Mouse (Mus musculus) embryonic facial prominence, embryonic 11.5 days (tissue): ENCODE measurements around the gene Fbxw2. TPM values are rescaled to one million over a fixed set of nuclear protein-coding genes. Genes with fewer than 3 reads are reported as not detected.
A peak's percentile ranks its signal among the peaks of the same experiment; 100 is the strongest.
"Not testable (repeated sequence)": the region's sequence is repeated elsewhere in the genome, so short reads cannot be mapped to it uniquely, and the experiment has no call there.

Experiments
- ATAC-seq: fragments of 200-750 bp; cut with Nextera tagmentation; replicated peaks from 2 replicates; pipeline ENCODE4 v1.8.0; 2017; ENCODE audit warnings: low read depth; ENCODE audit not compliant: insufficient number of reproducible peaks, low FRiP score, low TSS enrichment
- DNase-seq: peaks from one replicate; pipeline ENCODE4 v3.0.0-alpha.2; 2015; ENCODE audit warnings: low spot score
- H3K27ac ChIP-seq: fragments of 300-500 bp; sonication (generic); replicated peaks from 2 replicates; pipeline ENCODE4 v1.5.1; 2014; ENCODE audit warnings: mild to moderate bottlenecking, low read depth, low read length, control low read depth
- H3K27me3 ChIP-seq: fragments of 300-500 bp; sonication (generic); 2 replicates; pipeline ENCODE4 v1.6.1; 2014; ENCODE audit warnings: mild to moderate bottlenecking, low read length, moderate library complexity, mixed read lengths; ENCODE audit not compliant: control insufficient read depth, insufficient read depth
- H3K36me3 ChIP-seq: fragments of 300-500 bp; sonication (generic); replicated peaks from 2 replicates; pipeline ENCODE4 v1.6.1; 2014; ENCODE audit warnings: low read depth, mild to moderate bottlenecking, low read length, moderate library complexity, mixed read lengths; ENCODE audit not compliant: control insufficient read depth, insufficient read depth
- H3K4me1 ChIP-seq: fragments of 300-500 bp; sonication (generic); 2 replicates; pipeline ENCODE4 v1.6.1; 2014; ENCODE audit warnings: low read length, mixed read lengths; ENCODE audit not compliant: control insufficient read depth, insufficient read depth
- H3K4me2 ChIP-seq: fragments of 300-500 bp; sonication (generic); 2 replicates; pipeline ENCODE4 v1.6.1; 2014; ENCODE audit warnings: low read depth, mild to moderate bottlenecking, control low read depth, low read length, moderate library complexity
- H3K4me3 ChIP-seq: fragments of 300-500 bp; sonication (generic); 2 replicates; pipeline ENCODE4 v1.5.1; 2014; ENCODE audit warnings: low read depth, low read length, control low read depth
- H3K9ac ChIP-seq: fragments of 300-500 bp; sonication (generic); replicated peaks from 2 replicates; pipeline ENCODE4 v1.6.1; 2014; ENCODE audit warnings: mild to moderate bottlenecking, control low read depth, low read length
- H3K9me3 ChIP-seq: fragments of 300-500 bp; sonication (generic); replicated peaks from 2 replicates; pipeline ENCODE4 v1.6.1; 2016; ENCODE audit warnings: mild to moderate bottlenecking, low read length, inconsistent platforms, mixed read lengths; ENCODE audit not compliant: control insufficient read depth
- WGBS: fragments of 180-500 bp; shearing (Covaris S2); extraction: QIAGEN DNeasy Blood & Tissue Kit; methylation state at CpG from one replicate; pipeline ENCODE4 v1.1.7; 2014; 5-methylcytosine and 5-hydroxymethylcytosine counted together
- polyA plus RNA-seq: library from polyadenylated mRNA; unstranded; fragments of >200 nt; fragmentation: Nextera tagmentation; extraction: Ambion mirVana; gene quantifications from 2 replicates; pipeline ENCODE4 v1.2.1, GENCODE M21; 2014

Fbxw2 gene
- polyA plus RNA-seq, 1 experiment from 2014 or later = 66.3 TPM

GRCm38 (mm10) chr2:34800371-34800770, 25.7 kb downstream of the Fbxw2 start:
- 82% methylated on average over 7 of the region's 7 CpGs for WGBS
- ATAC-seq (no peak), DNase-seq (no peak)
- Histone ChIP-seq H3K36me3 (no peaks in the 10 kb centered on the region), H3K4me1 (no peaks in the 10 kb centered on the region), H3K27ac (no peak overlapping the region), H3K9ac (no peak overlapping the region), H3K4me2 (no peak overlapping the region), H3K9me3 (no peaks in the 10 kb centered on the region), H3K4me3 (no peak overlapping the region), H3K27me3 (no peaks in the 10 kb centered on the region)

- H3K27ac ChIP-seq = peak within 1 kb of the TSS; percentile 20; the same call in 1 of the 2 replicates
Observed at GRCm38 (mm10) chr2:34799357-34800256, 26.5 kb downstream of the Fbxw2 start, which contains the start of gene Rabepk. Rabepk (minus strand) TSS chr2:34799912.

GRCm38 (mm10) chr2:34795426-34795825, 30.7 kb downstream of the Fbxw2 start:
- no peak for DNase-seq
- Histone ChIP-seq H3K4me2 (no peak overlapping the region), H3K36me3 (no peaks in the 10 kb centered on the region; the same call in 1 of the 2 replicates), H3K4me1 (no peaks in the 10 kb centered on the region), H3K4me3 (no peak overlapping the region), H3K9me3 (no peaks in the 10 kb centered on the region), H3K9ac (no peak overlapping the region), H3K27me3 (no peaks in the 10 kb centered on the region), H3K27ac (no peak overlapping the region)
- ATAC-seq = no peak
- WGBS = 89% methylated on average over 7 of the region's 7 CpGs

More at GRCm38 (mm10) chr2:34799357-34800256, 26.5 kb downstream of the Fbxw2 start, which contains the start of gene Rabepk:
- Histone ChIP-seq H3K9me3 (no peaks in the 10 kb centered on the region), H3K4me2 (peak within 1 kb of the TSS; percentile 67), H3K9ac (peak within 1 kb of the TSS; percentile 67), H3K4me1 (no peaks in the 10 kb centered on the region), H3K36me3 (no peaks in the 10 kb centered on the region), H3K27me3 (no peaks in the 10 kb centered on the region), H3K4me3 (peak within 1 kb of the TSS; percentile 66)
- DNase-seq = peak; percentile 89
- 5% methylated on average over 44 of the region's 44 CpGs for WGBS
- ATAC-seq = peak; percentile 61

- no peaks in the 10 kb centered on the region for H3K27me3 ChIP-seq
- no peaks in the 10 kb centered on the region; the same call in 1 of the 2 replicates for H3K36me3 ChIP-seq
- H3K27ac ChIP-seq = no peak overlapping the region
- no peak overlapping the region for H3K9ac ChIP-seq
- H3K4me1 ChIP-seq = no peaks in the 10 kb centered on the region
- 92% methylated on average over 2 of the region's 2 CpGs for WGBS
- H3K4me2 ChIP-seq = no peak overlapping the region
- no peaks in the 10 kb centered on the region for H3K9me3 ChIP-seq
- ATAC-seq (no peak), DNase-seq (no peak)
- no peak overlapping the region for H3K4me3 ChIP-seq
Observed at GRCm38 (mm10) chr2:34794511-34794910, 31.6 kb downstream of the Fbxw2 start.

GRCm38 (mm10) chr2:34792543-34792942, 33.6 kb downstream of the Fbxw2 start:
- not testable (repeated sequence) for H3K4me3 ChIP-seq, H3K9me3 ChIP-seq, DNase-seq, H3K36me3 ChIP-seq, ATAC-seq, H3K9ac ChIP-seq, H3K27me3 ChIP-seq, H3K4me2 ChIP-seq, H3K4me1 ChIP-seq, H3K27ac ChIP-seq
- 87% methylated on average over 2 of the region's 2 CpGs for WGBS

GRCm38 (mm10) chr2:34790282-34790681, 35.8 kb downstream of the Fbxw2 start:
- no peak for ATAC-seq
- 87% methylated on average over 8 of the region's 8 CpGs for whole genome bisulfite sequencing

GRCm38 (mm10) chr2:34784085-34784484, 42.0 kb downstream of the Fbxw2 start:
- no peaks in the 10 kb centered on the region; the same call in none of the 2 replicates for H3K36me3 ChIP-seq
- 83% methylated on average over 2 of the region's 2 CpGs for WGBS

More at GRCm38 (mm10) chr2:34790282-34790681, 35.8 kb downstream of the Fbxw2 start:
- Histone ChIP-seq H3K9ac (no peak overlapping the region), H3K27ac (no peak overlapping the region), H3K4me2 (no peak overlapping the region), H3K9me3 (no peaks in the 10 kb centered on the region), H3K4me1 (no peaks in the 10 kb centered on the region), H3K27me3 (no peaks in the 10 kb centered on the region), H3K36me3 (no peaks in the 10 kb centered on the region; the same call in 1 of the 2 replicates), H3K4me3 (no peak overlapping the region)
- DNase-seq = no peak

More at GRCm38 (mm10) chr2:34784085-34784484, 42.0 kb downstream of the Fbxw2 start:
- Histone ChIP-seq H3K9me3 (no peaks in the 10 kb centered on the region), H3K9ac (no peak overlapping the region), H3K4me3 (no peak overlapping the region), H3K4me2 (no peak overlapping the region), H3K4me1 (no peaks in the 10 kb centered on the region), H3K27ac (no peak overlapping the region), H3K27me3 (no peaks in the 10 kb centered on the region)
- DNase-seq (peak; percentile 30), ATAC-seq (no peak)
